Comparison of ENCODE assay signal across 19 mouse cellular contexts in genomic region chr14:78447542-78447941, GRCm38 (mm10).
"Had no signal": no experiment of that assay in that cellular context is flagged by ENCODE, and none has a peak within 500 bp of the region (broad histone marks: within the 10 kb centered on the region; RNA-seq: fewer than 3 reads in every experiment).

No protein-coding gene starts in this region.

- H3K9me3 ChIP-seq: midbrain, embryonic 12.5 days; neural tube, embryonic 13.5 days; neural tube, embryonic 15.5 days had no signal

- H3K4me3 ChIP-seq: midbrain, embryonic 10.5 days; midbrain, embryonic 12.5 days; myocyte; neural tube, embryonic 13.5 days; neural tube, embryonic 15.5 days had no signal

- H3K27ac ChIP-seq: midbrain, embryonic 10.5 days; midbrain, embryonic 12.5 days; neural tube, embryonic 13.5 days; neural tube, embryonic 15.5 days had no signal

- H3K27me3 ChIP-seq: midbrain, embryonic 12.5 days; neural tube, embryonic 13.5 days; neural tube, embryonic 15.5 days had no signal

- H3K4me2 ChIP-seq: lung, embryonic 14.5 days; midbrain, embryonic 12.5 days; neural tube, embryonic 13.5 days; neural tube, embryonic 15.5 days had no signal

- DNase-seq: lung, adult 18-20 months; lung, embryonic 14.5 days; lung, postnatal 10 days; lung, postnatal 4 days; midbrain, embryonic 14.5 days; retina, postnatal 1 day; right cerebral cortex, adult 18-20 months; right cerebral cortex, postnatal 25 days; right cerebral cortex, postnatal 4 days; spleen, adult 18-20 months; thymus, adult 18-20 months; thymus, postnatal 25 days; thymus, postnatal 4 days had no signal

- H3K36me3 ChIP-seq: midbrain, embryonic 10.5 days; midbrain, embryonic 12.5 days; neural tube, embryonic 13.5 days; neural tube, embryonic 15.5 days had no signal

- ATAC-seq: midbrain, embryonic 16.5 days had no signal

- H3K9ac ChIP-seq: lung, embryonic 14.5 days; midbrain, embryonic 12.5 days; neural tube, embryonic 13.5 days; neural tube, embryonic 15.5 days had no signal

- H3K4me1 ChIP-seq: midbrain, embryonic 10.5 days; midbrain, embryonic 12.5 days; neural tube, embryonic 13.5 days; neural tube, embryonic 15.5 days had no signal
